Mouse (Mus musculus): ENCODE measurements at regions not wholly inside any gene's neighbourhood (a gene's known extent, or its start where the extent isn't known, plus 50 kb on each side); places are given as distances from the start of the nearest gene placed in this dataset.

DNA sequence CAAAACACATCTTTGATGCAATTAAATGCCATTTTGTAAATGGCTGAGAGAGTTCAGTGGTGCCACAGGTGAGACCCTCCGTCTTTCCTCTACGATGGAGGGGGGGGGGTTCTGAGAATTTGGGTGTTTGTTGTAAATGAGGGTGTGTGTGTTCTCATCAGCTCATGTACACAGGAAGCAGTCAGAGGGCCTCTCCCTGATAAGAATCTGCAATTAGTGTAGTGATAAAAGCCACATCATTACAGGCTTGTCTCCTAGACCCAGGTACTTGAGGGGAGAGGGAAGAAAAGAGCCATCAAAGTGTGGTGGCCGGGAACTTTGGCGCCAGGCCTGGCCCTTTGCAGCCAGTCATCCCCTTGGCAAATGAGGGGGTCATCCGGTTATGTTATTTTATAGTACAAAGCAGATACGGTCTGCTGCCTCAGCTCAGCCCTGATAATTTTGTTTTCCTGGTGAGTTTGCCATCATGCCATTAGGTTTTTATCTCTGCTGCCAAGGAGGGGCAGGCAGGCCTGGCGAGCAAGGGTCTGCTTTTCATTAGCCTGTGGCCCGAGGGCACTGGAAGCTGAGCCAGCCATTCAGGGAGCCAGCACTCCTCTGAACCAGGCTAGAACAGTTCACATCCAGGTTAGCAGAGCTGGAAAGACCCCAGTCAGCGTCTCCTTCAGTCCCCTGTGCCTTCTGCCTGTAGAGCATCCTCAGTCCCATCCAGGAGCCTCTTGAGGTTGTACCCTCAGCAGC lies 59.7 kb downstream of the H2al1j start:
- in situ Hi-C loops (cut with MboI, MseI) = no loop called here

DNA sequence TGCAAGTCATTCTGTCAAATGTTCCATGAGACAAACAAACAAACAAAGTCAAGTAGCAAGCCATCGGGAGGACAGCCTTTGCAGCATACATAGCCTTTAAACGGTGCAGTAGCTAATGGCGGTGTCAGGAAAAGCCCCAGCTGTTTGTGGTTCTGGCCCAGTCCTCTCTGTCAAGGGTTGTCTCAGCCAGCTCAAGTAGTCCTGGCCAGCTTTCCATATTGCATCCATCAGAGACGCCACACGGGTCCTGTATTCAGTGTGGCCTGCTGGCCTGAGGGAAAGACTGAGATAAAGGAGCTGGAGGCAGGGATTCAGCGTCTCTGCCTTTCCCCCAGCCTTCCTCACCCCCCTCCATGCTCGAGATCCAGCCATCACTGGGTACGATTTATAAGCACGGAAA lies 61.2 kb downstream of the H2al1j start:
- in situ Hi-C loops (cut with MboI, MseI) = no loop called here

DNA sequence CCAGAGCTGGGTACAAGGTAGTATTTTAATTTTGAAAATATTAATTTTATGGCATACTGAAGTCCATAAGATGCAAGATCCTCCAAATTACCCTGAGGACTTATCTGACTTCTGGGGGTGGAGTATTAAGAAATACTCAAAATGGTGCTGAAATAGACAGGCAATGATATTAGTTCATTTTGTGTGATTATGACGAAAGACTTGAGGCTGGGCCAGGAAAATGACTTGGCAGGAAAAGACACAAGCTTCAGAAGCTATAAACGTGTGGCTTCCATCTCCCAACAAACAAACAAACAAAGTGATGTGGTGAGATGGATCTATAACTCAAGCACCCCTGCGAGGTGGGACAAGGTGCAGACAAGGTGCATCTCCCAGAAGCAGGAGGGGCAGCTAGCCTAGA lies 72.8 kb downstream of the H2al1j start:
- in situ Hi-C loops (cut with MboI, MseI) = no loop called here

DNA sequence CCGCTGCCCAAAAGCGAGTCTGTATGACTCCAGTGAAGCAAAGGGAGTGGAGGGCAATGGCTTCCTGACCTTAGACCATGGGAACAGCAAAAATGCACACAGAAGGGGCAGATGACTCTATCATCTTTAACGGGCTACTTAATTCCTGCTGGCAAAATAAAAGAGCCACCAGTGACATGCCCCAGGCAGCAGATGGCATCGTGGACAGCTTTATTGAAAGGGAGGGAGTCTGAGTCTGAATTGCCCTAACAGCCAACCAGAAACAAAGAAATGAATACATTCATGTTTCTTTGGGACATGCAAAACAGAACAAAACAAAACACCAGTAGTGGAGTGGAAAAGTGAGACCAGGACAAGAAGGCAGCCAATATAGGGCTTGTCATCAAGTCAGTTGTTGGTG lies 76.7 kb downstream of the H2al1j start:
- in situ Hi-C loops (cut with MboI, MseI) = no loop called here

DNA sequence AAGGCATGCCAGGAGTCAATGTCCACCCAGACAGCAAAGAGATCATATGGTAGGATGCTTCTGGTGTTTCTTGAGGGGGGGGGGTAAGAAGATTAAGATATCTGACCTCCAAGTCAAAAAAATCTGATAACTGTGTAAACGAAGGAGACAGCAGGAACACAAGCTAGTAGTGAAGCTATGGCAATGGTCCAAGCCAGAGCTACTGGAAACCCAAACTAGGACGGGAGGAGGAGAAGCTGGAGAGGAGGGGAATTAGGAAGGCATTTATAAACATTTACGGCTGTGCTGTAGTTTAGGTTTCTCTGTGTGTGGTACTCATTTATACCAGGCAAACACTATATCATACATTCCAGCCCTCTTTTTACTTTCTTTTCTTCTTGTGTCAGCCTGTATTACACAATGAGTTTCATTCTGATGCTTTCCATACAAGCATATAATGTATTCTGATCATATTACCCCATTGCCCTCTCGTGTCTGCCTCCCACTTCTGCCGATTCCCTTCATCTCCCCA lies 84.7 kb downstream of the H2al1j start:
- in situ Hi-C loops (cut with MboI, MseI) = no loop called here

DNA sequence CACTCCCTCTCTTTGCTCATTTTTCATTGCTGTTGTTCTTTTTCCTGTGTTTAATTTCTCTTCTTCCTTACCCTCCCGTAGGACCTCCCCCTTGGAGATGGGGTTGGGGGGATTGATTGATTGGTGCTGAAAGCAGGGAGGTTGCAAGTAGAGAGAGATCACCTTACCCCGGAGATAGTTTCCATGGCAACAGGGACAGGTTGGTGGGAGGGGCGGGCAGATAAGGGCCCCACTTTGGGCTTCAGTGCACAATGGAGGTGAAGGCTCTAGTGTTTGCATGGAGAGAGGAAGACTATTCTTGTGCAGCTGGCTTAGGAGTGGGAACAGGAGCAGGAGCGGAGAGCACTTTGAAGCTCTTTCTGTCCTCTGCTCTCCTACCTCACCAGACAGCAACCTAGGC lies 88.0 kb downstream of the H2al1j start:
- in situ Hi-C loops (cut with MboI, MseI) = no loop called here

DNA sequence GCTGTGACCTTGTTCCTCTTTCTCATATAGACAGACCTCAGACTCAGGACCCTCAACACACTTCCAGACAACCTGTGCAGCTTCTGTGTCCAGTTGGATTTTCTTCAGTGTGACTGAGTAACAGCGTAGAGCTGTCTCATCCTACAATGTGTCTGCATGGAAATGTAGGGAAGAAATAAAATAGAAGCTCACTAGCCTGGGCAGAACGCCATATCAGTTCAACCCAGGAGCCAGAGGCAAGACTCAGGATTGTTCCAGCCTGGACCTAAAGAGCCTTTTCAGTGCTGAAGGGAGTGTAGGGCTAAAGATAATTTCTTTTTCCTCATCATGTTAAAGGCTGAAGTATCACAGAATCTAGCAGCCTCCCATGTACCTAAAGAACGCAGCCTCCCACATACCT lies 88.9 kb downstream of the H2al1j start:
- in situ Hi-C loops (cut with MboI, MseI) = no loop called here

DNA sequence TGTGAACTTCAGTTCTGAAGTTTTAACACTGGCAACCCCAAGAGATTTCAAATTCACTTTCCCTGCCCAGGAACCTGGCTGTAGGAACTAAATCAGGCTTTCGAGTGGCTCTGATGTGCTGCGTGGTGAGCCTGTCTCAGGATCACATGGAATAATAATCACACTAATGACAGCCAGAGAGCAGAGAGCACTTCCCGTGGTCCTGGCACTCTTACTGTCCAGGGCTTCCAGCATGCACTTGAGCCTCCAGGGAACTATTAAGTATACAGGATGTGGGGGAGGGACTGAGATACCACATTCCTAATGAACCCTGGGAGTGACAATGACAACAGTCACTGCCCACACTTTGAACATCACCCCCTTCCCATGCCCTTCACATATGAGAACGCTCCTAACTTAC lies 90.2 kb downstream of the H2al1j start:
- in situ Hi-C loops (cut with MboI, MseI) = no loop called here

DNA sequence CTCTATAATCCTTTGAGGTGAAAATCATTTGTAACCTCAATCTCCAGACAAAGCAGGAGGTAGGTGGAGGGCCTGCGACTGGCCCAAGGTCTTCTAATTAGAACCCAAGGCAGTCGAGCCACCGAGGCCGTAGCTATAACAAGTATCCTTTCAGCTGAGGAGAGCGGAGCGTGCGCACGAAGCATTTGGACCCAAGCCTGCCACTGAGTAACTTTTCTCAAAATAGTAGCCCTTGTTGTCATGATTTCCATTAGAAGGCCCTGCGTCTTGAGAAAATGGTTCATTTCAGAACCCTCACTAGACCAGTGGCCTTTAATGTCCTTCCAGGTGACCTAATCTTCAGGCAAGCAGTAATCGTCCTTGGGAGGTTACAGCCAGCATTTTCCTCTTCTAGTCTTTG lies 90.6 kb downstream of the H2al1j start:
- in situ Hi-C loops (cut with MboI, MseI) = no loop called here

DNA sequence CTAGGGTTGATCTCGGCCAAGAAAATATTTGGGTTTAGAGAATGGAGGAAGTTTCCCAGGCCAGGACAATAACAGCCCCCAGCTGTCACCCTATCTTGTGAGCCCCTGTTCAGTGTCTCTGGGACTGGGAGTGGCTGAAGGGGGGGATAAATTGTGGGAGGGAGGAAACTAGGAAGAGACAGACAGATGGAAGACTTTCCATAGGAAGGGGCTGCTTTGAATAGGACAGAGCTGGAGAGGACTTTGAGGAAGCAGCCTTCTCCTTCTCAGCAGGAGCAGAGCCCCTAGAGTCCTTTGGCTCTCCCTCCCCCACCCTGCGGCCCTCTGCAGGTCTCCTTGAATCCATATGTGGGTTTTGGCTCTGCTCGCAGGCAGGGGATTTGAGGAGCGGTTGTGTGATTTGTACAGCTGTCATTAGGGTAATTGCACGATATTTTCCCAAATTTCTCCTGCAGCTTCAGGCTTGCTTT lies 91.6 kb downstream of the H2al1j start:
- in situ Hi-C loops (cut with MboI, MseI) = no loop called here

DNA sequence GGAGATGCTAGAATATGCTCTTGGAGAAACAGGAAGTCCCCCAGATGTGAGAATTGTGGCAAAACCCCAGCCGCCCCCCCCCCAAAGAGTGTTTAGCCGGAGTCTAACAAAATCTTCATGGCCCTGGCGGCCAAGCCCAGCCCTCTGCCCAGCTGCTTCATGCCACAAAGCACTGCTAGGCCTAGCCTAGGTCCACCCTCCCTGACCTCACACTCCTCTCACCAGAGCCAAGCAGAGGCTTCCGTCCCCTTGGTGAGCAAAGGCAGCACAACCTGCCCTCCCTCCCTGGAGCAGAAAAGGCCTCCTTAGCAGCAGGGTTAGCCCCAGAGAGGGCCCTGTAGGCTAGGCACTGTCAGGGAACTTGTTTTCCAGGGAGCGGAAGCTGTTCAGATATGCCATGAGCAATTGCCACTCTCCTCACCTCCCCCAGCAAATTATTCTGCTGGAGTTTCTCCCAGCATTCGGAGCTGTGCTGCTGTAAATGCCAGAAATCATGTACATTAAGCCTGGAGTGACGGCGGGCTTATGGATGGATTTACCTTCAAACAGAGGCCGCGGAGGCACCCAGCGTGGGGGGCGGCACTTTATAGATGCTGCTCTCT lies 104.9 kb downstream of the H2al1j start:
- in situ Hi-C loops (cut with MboI, MseI) = no loop called here

DNA sequence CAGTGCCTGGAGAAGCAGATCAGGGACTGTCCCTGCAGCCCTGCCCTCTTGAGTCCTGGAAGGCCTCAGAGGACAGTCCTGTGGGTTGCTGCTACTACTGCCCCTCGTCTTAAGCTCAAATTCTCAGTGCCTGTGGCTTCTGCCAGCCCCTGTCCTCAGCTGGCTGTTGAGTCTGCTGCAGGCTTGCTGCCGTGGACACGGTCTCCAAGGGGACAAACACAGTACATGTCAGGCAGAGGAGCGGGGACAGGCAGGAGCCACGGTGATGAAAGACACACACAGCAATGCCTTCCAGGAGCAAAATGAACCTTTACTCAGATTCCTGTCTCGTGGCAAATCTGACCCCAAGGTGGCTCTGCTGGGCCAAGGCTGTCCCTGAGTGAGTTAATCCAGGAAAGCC lies 107.7 kb downstream of the H2al1j start:
- in situ Hi-C loops (cut with MboI, MseI) = no loop called here

DNA sequence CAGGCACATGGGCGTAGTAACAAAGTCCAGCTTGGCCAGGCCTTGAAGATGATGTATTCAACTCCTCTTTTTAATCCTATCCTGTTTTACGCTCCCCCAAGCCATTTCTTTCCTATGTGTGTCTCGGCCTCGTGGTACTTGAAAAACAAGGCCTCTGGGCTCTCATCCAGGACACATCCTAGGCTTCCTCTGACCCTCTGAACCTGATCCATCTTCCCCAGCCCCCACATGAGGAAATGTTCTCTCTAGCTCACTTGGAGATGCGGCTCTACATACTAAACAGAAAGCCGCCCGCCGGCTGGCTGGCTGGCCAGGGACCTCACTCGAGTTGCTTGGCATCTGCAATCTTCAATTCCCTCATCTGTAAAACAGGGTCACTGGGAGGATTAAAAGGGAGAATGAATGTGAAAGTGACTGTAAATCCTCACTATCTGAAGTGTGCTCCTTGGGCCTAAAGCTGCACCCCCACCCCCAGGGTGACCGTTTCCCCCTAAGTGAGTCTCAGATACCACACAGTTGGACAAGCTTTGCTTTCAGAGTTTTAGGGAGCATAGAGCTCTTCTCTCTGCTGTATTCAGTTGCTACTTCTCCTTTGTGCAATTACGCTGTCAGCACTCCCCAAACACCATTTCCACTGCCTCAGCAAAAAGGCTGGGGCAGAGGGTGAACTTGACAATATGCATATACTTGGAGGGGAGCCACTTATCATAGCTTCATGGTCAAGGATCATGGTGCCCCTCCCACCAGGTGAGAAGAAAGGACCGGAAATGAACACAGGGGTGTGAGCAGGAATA lies 109.7 kb downstream of the H2al1j start:
- in situ Hi-C loops (cut with MboI, MseI) = no loop called here

DNA sequence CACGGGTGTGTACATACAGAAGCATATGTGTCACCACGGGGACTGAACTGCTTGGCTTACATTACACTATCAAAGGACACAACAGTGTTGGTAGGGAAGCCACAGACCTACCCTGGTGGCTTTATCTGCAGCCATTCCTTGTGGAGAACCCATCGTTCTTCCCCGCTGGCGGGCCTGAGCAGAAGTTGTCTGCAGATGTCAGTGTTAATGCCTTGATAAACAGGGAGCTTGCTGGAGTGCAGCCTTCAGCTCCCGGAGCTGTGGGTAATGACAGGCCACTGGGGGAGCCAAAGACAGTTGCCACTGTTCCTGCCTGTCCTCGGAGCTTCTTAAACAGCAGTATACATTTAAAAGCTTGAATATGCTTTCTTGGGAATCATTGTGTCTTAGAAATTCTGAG lies 115.9 kb downstream of the H2al1j start:
- in situ Hi-C loops (cut with MboI, MseI) = no loop called here

DNA sequence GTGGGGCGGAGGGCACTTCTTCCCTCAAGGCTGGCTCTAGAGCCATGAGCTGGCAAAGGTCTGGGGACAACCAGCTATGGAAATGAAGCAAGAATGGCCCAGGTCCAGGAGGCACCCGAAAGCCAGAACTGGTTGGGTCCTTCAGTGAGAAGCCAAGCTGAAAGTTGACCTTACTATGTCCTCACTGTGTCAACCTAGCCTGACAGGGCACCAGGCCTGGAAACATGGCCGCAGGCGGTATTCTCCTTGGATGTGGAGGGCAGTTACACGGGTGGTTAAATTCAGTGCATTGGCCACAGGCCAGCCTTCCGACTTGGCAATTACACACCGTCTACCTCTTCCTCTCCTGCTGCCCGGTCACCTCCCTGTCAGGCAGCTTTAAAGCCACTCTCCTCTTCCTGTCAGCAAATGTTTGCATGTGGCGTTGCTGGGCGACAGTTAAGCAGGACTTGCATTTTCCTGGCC lies 116.7 kb downstream of the H2al1j start:
- in situ Hi-C loops (cut with MboI, MseI) = no loop called here

DNA sequence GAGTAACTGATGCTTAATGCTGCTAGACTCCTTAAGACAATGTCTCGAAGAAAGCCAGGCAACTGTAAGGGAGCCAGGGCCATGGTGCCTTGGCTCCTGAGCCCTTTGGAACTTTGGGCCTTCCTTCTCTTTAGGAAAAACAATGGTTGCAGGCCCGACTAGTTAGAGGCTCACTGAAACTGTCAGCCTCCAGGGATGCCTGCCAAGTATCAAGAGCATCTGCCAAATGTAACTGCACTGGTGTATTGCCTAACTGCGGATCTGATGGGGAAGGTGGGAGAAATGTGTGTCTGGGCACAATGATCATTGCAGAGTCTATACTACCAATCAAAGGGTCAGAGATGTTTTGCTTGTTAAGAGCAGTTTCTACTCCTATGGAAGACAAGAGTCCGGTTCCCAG lies 121.1 kb downstream of the H2al1j start:
- in situ Hi-C loops (cut with MboI, MseI) = no loop called here

DNA sequence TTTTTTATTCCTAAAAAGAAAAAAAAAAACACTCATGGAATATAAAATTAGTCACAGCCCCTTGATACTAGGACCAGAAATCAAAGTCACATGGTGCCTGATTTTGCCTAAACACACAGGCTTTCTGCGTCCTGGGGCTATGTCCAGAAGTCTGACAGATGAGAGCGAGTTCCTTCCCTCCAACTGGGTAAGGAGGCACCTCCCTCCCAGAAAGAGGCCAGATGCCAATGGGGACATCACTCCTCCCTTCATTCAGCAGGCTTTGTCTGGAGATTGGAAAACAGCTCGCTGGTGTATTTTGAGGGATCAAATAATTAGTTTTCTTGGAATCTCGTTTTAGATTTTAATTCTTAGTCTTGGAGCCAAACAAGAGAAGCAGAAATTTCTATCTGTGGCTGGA lies 130.9 kb downstream of the H2al1j start:
- in situ Hi-C loops (cut with MboI, MseI) = no loop called here

DNA sequence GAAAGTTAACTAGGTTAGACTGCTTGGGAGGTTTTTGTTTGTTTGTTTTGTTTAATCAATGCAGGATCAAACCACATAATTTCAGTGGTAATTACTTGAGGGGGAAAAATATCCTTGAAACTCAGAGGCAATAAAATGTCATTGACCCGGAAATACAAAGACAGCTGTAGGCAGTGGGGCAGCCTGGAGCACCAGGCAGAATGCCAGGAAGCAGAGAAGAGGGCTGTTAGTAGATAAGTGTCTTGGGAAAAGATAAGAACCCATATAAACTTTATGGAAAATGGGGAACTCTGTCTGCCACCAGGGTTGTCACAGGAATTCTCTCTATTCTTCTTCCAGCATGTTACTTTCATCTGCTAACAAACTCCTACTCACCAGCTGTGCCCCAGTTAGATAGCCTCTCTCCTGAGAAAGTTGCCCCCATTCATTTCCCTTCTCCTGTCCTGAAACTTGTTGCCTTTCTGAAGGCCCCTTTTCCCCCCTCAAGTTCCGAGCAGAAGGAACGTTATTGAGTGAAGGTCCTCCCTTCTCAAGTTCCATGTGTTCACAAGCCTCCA lies 136.4 kb downstream of the H2al1j start:
- in situ Hi-C loops (cut with MboI, MseI) = no loop called here

DNA sequence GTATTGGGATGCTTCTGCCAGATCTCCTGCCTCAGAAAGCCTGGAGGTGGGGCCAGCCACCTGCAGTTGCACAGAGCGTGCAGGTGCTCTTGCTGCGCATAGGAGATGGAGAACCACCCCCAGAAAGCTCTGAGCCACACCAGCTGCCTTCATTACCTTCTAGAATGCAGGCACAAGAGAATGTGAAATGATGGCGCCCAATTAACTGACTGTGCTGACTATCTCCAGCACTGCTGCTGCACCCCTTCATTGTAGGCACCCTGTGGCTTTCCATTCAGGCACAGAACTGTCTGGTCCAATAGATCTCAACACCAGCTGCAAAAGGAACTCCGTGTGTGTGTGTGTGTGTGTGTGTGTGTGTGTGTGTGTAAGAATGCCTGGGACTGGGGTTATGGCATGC lies 138.6 kb downstream of the H2al1j start:
- in situ Hi-C loops (cut with MboI, MseI) = no loop called here

DNA sequence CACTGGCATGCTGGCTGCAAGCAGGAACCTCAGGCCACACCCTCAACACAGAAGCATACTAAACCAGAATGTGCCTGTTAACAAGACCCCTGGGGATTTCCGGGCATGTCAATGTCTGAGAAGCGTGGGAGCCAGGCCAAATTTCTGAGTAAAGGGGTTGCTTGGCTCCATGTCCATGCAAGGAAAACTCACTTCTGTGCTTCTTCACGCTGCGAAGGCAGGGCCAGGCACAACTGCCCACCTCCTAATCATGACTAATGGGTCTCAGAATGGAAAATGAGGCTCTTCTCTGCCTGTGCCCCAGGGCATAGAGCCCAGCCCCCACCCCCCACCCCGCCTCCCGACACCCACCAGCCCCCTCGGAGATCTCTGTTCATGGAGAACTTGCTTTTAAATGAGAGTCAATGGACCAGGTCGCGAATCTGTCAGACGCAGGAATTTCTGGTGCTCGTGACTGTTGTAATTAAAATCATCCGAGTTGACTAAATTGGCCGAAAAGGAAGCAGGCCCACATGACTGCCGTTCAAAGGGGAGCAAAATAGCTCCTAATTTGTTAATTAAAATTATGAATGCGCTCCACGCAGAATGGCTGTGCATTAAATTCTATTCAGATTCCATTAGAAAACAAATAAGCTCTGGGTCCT lies 152.2 kb downstream of the H2al1j start:
- in situ Hi-C loops (cut with MboI, MseI) = no loop called here

DNA sequence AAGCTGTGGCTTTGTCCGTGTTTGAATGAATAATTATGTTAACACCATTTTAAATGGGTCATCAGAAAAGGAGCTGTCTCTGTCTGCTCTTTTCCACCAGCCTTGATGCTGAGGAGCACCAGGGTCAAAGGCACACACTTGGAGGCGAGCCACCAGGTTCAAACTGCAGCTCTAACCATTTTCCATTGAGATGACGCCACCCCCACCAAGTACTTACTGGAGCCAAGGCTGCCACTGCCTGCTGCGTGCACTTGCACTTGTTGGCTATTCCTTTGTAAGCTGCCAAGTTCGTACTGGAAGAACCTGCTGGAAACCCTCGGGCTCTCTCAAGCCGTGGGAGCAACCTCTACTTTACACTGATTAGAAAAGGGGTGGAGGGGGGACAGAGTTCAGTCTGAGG lies 154.5 kb downstream of the H2al1j start:
- in situ Hi-C loops (cut with MboI, MseI) = no loop called here

DNA sequence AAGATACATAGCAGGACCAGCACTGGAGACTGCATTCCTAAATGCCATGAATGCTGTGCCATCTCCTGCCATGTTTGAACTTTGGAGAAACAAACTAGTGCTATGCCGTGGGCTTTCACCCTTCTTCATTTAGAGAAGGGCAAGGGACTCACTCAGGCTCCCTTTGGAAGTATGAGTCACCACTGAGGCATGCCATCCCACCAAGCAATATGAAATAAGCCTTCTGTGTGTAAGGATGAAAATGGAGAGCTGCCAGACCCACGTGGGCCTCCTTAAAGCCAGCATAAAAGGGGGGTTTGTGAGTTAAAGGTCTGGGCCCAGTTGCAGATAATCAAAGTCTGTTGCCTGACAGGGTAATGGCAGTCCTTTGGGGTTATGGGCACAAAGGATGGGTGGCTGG lies 159.0 kb downstream of the H2al1j start:
- in situ Hi-C loops (cut with MboI, MseI) = no loop called here
